Mouse (Mus musculus) v-Abl transformed pro-B cells (cell line): ENCODE results near the gene Hnrnpf.

Source experiments
- in situ Hi-C, 2 experiments: fragments of 400-800 bp; cut with MboI; formaldehyde crosslinking; loops; one replicate each; pipeline ENCODE4 v1.15.1; 2025; ENCODE audit not compliant: unreplicated experiment in 2 of 2

The Hnrnpf gene

DNA sequence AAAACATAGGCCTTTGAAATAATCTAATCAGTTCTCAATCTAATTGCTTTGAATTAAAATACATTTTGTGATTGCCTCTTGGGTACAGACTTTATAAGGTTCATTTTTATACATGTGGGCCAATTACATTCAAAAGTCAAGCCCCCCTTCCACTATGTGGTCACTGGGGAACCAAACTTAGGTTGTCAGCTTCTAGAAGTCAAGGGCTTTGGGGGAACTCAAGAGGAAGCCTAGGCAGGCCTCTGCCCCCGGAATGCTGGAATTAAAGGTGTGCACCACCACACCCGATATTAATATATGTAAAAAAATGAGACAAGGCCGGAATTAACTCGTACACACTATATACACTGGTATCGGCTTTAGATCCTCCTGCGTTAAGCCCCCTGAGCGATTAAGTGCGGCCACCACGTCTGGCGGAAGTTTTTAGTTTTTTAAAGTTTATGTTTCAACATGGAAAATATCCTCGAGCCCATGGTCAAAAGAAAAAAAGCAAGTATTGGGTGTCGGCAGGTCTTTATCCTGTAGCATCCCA, 16.1 kb downstream of the Hnrnpf start:
- in situ Hi-C loops: loop anchor here (5.0 to 25.0 kb wide), 3 partner anchors 34 to 1471 kb away; no protein-coding TSS in a partner anchor

DNA sequence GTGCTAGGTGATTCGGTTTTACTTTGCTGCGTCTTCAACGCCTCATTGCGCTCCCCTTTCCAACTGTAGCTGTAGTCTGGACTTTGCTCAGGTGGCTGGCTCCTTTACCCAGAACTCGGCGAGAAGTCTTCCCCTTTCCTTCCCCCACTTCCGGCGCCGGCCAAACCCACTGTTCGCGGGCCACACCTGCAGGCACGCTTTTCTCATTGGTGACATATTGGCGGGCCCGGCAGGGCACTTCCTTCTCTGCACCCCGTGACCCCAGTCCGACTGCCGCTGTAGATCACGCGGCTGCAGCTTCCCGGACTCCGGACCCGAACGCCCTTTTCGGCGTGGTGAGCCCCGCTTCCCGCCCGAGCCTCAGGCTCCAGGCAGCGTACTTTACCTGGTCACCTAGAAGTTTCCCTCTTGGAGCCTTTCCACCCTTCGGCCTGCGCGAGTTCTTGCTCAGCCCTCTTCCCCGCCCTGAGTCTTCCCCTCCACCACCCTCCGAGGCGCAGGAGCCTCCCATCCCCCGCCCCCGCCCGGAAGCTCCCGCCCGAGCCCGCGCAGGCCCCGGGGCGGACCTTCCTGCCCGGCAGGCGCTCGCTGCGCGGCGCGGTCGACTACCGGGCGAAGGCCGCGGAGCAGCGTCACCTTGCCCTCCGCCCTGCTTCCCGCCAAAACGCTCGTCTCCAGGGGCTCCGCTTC, 16.8 kb downstream of the Hnrnpf start:
- in situ Hi-C loops: loop anchor here (5.0 to 25.0 kb wide), 3 partner anchors 35 to 1470 kb away; no protein-coding TSS in a partner anchor

DNA sequence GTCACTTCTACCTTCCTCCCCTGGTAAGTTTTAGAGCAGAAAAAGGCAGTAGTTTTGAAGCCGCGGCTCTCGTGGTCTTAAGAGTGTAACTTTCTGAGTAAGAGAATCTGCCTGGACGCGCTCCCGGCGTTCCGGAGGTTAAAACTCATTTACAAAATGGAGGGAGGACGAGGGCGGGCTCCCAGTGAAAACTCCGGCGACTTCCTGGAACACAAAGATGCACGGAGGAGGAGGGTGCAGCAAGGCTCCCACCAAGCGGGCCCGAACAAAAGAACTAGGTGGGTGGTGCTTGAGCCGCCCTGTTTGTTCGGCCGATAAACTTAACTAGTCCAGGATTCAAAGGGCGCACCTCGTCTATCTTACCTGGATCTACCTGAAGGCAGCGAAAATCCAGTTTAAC, 17.5 kb downstream of the Hnrnpf start:
- in situ Hi-C loops: loop anchor here (5.0 to 25.0 kb wide), 3 partner anchors 35 to 1470 kb away; no protein-coding TSS in a partner anchor

DNA sequence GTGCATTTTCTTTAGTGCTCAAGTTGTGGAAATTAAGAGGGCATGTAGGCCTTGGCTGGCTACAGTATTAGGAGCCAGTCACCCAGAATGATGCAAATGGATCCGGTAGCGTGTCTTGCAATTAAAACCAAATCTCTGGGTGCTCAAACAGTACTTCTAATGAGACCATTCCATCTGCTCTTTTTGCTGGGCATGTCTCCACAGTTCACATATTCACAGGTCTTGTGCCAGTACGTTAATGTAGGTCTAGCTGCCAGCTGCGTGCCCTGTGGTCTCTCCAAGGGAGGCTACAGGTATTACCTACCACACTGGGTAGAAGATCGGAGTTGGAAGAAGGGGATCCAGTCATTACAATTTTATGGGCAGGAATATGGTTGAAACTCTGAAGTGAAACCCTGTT, 17.9 kb downstream of the Hnrnpf start:
- in situ Hi-C loops: loop anchor here (5.0 to 25.0 kb wide), 3 partner anchors 36 to 1469 kb away; no protein-coding TSS in a partner anchor

DNA sequence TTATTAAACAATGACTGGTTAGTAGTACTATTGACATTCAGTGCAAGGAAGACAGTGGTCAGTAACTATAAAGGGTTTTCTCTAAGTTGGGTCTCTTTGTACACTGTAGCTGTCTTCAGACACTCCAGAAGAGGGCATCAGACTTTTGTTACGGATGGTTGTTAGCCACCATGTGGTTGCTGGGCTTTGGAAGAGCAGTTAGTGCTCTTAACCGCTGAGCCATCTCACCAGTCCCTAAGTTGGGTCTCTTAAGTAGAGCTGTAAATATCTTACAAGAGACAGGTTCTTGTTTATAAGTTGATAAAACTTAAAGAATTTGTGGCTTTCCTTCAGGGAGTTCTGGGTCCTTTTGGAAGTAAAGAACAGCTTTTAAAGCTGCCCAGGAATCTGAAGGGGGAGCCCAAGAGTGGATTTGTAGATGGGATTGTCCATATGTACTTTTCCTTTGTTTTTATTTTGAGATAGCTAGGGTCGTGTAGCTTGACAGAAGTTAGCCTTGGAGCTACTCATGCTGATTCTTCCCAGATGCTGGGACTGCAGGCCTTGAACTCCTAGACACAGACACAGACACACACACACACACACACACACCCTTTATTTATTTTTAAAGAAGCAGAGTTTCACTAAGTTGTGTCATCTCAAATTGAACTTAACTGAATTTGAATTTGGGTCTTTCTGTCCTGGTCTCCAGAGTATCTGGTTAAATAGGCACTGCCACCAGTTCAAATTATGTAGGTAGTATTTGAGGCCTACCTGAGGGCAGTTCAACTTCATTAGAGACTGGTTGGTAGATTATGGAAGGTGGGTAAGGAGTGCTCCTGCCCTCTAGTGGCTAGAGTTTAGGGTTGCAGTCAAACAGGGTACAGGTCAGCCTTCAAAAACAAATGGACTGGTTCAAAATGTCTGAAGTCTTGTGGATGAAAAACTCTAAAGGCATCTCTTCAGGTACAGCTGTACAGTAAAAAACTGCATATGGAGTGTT, 20.8 kb downstream of the Hnrnpf start:
- in situ Hi-C loops: loop anchor here (5.0 to 25.0 kb wide), 3 partner anchors 66 to 1466 kb away; no protein-coding TSS in a partner anchor

DNA sequence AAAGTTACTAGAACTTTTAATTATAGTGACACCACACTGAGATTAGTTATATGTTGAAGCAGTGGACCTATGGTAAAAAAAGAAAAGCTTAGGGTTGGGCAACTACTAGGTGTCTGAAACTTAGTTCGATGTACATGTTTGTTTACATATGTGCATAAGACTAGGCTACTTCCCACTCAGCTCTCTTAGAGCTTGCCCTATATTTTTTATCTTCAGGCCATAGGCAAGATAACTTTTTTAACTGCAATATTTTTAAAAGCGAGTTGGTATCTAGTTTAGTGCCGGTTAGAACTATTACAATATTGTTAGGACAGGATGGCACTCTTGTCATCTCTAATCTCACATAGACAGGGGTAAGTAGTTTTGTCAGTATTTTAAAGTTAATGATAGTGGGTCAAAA, 21.9 kb downstream of the Hnrnpf start:
- in situ Hi-C loops: loop anchor here (5.0 to 25.0 kb wide), 3 partner anchors 67 to 1465 kb away; no protein-coding TSS in a partner anchor

DNA sequence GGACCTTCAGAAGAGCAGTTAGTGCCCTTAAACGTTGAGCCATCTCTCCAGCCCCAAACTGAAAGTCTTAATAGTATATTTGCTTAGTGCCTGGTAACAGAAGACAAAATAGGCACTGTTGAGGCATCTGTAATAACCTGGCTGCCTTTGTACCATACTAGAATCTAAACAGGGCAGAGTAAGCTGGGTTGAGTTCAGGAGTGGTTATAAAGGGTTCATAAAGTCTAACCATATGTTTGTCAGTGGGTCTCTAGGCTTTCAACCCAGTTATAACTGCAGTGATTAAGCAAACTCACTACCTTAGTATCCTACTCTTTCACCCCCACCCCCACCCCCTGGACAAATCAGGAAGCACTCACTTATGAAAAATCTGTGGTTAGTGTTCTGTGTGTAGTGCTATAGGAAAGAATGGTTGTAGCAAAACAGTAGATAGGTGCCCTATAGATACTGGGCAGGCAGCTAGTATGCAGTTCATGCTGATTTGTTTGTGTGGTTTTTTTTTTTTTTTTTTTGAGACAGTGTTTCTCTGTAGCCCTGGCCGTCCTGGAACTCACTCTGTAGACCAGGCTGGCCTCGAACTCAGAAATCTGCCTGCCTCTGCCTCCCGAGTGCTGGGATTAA, 26.9 kb downstream of the Hnrnpf start:
- in situ Hi-C loops: loop anchor here in 1 of 2 experiments (10.0 to 25.0 kb wide), 2 partner anchors 72 to 260 kb away; partner anchors contain the start of gene Ret

DNA sequence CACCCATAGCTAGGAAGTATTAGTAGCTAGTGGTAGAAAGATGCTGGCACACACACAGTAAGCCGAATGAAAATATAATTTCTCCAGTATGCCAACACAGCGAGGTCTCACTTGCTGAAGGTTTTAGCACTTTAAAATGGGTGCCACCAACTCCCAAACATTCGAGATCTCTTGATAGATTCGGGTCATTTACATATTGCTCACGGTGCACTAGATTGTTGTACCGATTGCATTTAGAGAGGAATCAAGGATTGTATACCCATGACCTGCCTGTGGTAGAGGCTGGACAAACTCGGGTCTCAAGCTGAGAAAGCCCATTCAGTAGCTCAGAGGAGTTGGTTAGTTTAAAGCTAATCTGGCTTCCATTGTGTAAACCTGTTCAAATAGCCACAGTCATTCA, 27.8 kb downstream of the Hnrnpf start:
- in situ Hi-C loops: loop anchor here in 1 of 2 experiments (10.0 to 25.0 kb wide), 2 partner anchors 73 to 259 kb away; partner anchors contain the start of gene Ret

DNA sequence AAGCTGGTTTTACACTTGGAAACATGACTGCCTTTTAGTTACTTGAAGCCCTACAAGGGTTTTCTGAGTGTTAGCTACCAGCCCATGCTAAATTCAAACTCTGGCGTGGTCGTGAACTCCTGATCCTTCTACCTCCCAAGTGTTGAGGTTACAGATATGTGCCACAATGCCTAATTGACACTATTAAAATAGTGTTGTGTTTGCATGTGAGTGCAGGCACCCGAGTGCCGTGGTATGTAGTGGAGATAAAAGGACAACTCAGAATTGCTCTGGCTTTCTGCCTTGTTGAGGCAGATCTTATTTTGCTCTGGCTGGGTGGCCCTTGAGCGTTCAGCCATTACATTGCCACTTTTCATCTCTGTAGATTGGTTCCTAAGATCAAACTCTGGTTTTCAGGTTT, 28.6 kb downstream of the Hnrnpf start:
- in situ Hi-C loops: loop anchor here in 1 of 2 experiments (10.0 to 25.0 kb wide), 2 partner anchors 74 to 259 kb away; partner anchors contain the start of gene Ret

DNA sequence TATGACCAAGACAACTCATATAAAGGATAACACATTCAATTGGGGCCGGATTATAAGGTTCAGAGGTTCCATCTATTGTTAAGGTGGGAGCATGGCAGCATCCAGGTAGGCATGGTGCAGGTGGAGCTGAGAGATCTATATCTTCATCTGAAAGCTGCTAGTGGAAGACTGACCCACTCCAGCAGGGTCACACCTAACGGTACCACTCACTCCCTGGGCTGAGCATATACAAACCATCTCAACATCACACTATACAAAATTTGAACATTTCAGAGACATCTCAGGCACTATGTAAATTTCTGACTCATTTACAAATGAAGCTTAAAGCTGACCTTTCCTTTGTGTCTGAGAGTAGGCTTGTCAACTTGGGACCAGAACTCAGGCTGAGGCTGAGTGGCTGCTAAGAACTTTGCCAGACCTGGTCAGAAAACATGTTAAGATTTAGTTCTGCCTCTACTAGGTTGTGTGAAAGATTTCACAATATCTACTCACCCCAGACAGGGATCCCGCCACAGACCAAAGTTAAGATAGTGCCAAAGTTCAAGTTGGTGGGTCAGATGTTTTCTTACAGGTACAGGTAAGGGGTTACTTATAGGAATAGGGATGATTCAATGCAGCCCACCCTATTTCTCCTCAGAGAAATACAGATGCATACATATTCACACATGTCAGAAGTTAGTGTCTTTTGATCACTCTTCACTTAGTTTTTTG, 30.0 kb downstream of the Hnrnpf start:
- in situ Hi-C loops: loop anchor here (5.0 to 25.0 kb wide), 7 partner anchors 75 to 452 kb away; partner anchors contain the start of gene Ret (in 1 of the 2)

DNA sequence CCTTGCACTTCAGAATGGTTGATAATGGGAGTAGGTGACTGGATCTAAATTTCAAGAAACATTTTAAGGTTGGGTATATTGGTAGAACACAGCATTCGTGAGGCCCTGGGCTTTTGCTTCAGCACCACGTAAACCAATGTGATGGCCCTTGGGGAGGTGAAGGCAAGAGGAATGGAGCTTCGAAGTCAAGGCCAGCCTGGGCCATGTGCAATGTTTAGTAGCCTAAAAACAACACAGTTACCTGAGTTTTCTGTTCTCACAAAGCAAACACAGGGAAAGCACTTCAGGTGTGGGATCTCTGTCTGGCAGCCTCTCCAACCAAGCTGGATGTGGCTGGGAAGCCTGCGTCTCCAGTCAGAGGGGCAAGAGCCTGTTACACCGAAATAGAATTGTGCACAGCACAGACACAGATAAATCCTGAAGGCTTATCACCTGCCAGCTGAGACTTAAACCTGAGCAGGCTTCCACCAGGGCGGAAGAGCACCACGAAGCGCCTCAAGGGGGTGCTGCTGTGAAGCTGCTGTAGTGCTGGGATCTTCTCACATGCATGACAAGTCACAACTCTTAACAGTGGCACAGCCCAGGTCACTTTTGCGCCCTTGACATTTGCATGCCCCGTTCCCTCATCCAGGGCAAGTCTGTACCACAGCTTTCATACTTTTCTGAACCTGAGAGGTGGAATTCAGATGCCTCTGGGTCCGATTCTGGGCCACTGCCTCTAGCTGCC, 32.4 kb downstream of the Hnrnpf start:
- in situ Hi-C loops: loop anchor here (5.0 to 25.0 kb wide), 6 partner anchors 72 to 450 kb away; partner anchors contain the start of gene Ret (in 1 of the 2)

DNA sequence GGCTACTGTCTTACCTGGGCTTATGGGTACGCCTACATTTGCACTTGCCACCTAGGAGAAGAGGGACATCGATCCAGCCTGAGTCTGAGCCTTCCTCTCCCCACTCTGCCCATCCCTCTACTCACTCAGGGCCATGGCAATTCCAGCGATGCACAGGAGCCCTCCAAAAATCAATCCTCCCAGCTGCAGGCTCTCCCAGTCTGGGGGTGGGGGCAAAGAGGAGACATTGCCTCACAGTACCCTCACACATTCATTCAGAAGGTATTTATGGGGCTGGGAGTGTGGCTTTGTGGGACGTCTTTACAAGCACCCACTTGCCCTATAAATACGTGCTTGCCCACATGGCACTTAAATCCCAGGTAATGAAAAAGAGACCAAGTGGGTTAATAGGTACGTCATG, 34.2 kb downstream of the Hnrnpf start:
- in situ Hi-C loops: loop anchor here (5.0 to 25.0 kb wide), 6 partner anchors 70 to 448 kb away; partner anchors contain the start of gene Ret (in 1 of the 2)

DNA sequence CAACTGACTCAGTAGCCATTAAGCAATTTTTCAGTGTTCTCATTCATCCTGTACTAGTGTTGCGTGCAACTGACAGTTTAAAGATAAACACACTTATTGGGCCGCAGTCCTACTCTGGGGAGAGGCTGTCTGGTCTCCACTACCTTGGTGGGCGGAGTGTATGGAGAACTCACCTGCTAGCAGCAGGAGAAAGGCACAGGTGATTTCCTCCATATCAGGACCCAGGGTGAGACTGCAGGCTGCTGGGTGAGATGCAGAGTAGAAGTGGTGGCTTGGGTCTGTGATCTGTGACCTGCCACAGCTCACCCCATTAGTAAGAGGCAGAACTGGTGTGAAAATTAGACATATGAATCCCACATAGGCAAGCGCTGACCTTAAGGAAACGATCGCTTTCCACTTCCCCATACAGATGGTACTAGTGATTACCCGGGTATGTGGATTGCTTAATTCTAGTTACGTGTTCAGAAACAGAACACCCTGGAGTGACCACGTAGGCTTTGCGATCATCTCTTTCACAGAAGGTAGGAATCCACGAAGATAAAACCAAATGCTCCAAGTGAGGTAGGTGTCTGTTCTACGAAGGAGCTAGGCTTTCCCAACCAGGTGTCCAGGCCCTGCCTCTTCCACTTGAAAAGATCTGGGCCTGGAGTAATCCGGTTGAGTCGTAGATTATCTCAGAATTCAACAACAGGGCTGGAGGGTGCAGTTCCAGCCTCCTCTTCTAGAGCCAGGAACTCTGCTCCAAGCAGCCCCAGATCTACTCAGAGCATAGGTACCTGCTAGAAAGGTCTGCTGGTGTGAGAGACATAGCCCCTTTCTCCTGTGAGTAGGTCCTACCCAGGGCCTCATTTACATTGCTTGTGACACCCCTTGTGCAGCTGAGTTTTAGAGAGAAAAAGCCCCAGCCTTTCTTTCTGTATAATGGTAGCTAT, 35.8 kb downstream of the Hnrnpf start:
- in situ Hi-C loops: loop anchor here (10.0 to 25.0 kb wide), 4 partner anchors 69 to 439 kb away; partner anchors contain the start of gene Ret (in 1 of the 2)

DNA sequence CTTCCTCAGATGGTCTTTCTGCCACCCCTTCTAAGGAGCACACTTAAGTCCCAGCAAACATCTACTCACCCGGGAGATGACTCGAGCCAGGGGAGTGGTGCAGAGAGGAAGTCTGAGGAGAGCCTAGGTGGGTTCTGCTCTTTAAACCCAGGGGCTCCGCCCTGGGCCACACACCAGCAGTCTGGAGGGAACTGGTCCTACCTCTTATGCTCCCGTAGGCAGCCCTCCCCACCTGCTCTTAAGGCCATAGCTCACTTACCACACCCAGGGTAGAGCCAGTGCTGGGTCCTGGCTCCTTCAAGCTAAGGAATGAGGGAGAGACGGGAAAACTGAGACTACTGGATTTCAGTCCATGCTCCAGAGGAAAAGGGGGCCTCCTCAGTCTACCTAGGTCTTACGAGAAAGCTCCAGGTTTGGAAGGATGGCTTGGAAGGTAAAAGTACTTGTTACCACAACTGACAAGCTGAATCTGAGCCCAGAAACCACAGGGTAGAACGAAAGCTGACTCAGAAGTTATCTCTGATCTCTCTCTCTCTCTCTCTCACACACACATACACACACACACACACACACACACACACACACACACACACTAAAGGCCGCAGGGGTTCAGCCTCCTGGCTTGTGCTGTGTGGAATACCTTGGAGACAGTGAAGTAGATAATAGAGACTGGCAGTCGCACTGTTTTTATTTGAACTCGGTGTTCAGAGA, 37.3 kb downstream of the Hnrnpf start, which contains the start of gene Fxyd4:
Fxyd4 (minus strand) TSS at position 471 of the 711 bp plus-strand sequence.
- in situ Hi-C loops: loop anchor here (10.0 to 25.0 kb wide), 4 partner anchors 67 to 437 kb away; partner anchors contain the start of gene Ret (in 1 of the 2)

DNA sequence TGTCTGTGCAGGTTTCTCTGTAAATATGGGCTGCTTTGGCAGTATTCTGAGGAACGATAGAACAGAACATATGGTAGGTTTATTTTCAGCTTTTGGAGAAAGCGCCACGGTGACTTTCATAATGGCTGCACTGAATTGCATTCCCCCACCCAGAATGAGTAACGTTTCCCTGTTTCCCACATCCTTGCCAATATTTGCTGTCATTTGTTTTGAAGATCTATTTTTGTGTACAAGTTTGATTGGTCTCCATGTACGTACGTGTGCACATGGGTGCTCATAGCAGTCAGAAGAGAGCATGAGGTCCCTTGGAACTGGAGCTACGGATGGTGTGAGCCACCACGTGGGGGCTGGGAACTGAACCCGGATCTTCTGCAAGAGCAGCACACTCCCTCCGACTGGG, 38.8 kb downstream of the Hnrnpf start:
- in situ Hi-C loops: loop anchor here (10.0 to 25.0 kb wide), 4 partner anchors 66 to 436 kb away; partner anchors contain the start of gene Ret (in 1 of the 2)

DNA sequence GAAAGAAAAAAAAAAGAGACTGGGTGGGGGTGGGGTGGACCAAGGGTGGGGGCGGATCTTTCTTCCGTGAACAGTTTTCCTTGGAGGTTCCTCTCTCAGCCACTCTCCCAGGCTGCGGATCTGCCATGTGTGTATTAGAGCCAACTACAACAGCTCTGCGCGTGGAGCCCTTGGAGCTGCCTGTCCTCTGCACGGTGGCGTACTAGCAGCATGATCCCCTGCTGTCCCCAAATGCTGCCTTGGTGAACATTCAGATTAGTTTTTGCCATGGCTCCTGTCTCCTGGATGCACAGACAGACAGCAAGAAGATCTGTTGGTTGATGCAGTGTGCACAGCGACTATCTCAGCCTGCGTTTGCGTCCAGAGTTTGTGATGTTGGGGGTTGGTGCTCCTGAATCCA, 42.6 kb downstream of the Hnrnpf start:
- in situ Hi-C loops: loop anchor here in 1 of 2 experiments (25.0 kb wide), 1 partner anchor 245 kb away; the partner anchor contains the start of gene Ret
